In genomic region chr12:108414932-108415331, GRCm38 (mm10) we compare ENCODE assay signal across 27 mouse cellular contexts. TPM values are rescaled to one million over a fixed set of nuclear protein-coding genes. Genes with fewer than 3 reads are reported as not detected.
"Had no signal": no experiment of that assay in that cellular context is flagged by ENCODE, and none has a peak within 500 bp of the region (broad histone marks: within the 10 kb centered on the region; RNA-seq: fewer than 3 reads in every experiment).

No protein-coding gene starts in this region.

- H3K27me3 ChIP-seq: heart, embryonic 12.5 days; intestine, embryonic 15.5 days; limb, embryonic 12.5 days; liver, embryonic 15.5 days had no signal

- H3K4me2 ChIP-seq: heart, embryonic 12.5 days; hindbrain, embryonic 14.5 days; intestine, embryonic 15.5 days; limb, embryonic 12.5 days; liver, embryonic 11.5 days; liver, embryonic 13.5 days; liver, embryonic 15.5 days had no signal

- H3K4me3 ChIP-seq: gastrocnemius, adult 2 months; heart, embryonic 10.5 days; heart, embryonic 12.5 days; hindbrain, embryonic 10.5 days; intestine, embryonic 15.5 days; layer of hippocampus, adult 2 months; left cerebral cortex, adult 2 months; limb, embryonic 10.5 days; limb, embryonic 12.5 days; liver, embryonic 13.5 days; liver, embryonic 15.5 days had no signal

- ATAC-seq: inflammation-experienced regulatory T-cells, adult 6 months; intestine, embryonic 15.5 days; intestine, postnatal 0 days had no signal

- DNase-seq: gastrocnemius, adult 2 months; gastrocnemius, postnatal 10 days; gastrocnemius, postnatal 25 days; heart, adult 18-20 months; heart, postnatal 10 days; heart, postnatal 4 days; kidney, adult 18-20 months; kidney, adult 8-10 months; kidney, postnatal 10 days; kidney, postnatal 25 days; kidney, postnatal 4 days; liver; liver, embryonic 13.5 days had no signal

- H3K27ac ChIP-seq: gastrocnemius, adult 2 months; heart, embryonic 10.5 days; hindbrain, embryonic 10.5 days; hindbrain, embryonic 14.5 days; intestine, embryonic 15.5 days; layer of hippocampus, adult 2 months; left cerebral cortex, adult 2 months; limb, embryonic 10.5 days; limb, embryonic 12.5 days; liver, embryonic 13.5 days; liver, embryonic 15.5 days had no signal

- H3K4me1 ChIP-seq: intestine, embryonic 15.5 days; liver, embryonic 13.5 days; liver, embryonic 15.5 days had no signal

- H3K36me3 ChIP-seq: heart, embryonic 10.5 days; heart, embryonic 12.5 days; hindbrain, embryonic 10.5 days; intestine, embryonic 15.5 days; limb, embryonic 10.5 days; limb, embryonic 12.5 days; liver, embryonic 13.5 days; liver, embryonic 15.5 days had no signal

- H3K9ac ChIP-seq: heart, embryonic 12.5 days; hindbrain, embryonic 14.5 days; intestine, embryonic 15.5 days; limb, embryonic 12.5 days; liver, embryonic 13.5 days; liver, embryonic 15.5 days had no signal

- H3K9me3 ChIP-seq: heart, embryonic 10.5 days; heart, embryonic 12.5 days; hindbrain, embryonic 10.5 days; intestine, embryonic 15.5 days; limb, embryonic 10.5 days; limb, embryonic 12.5 days; liver, embryonic 13.5 days; liver, embryonic 15.5 days had no signal

RNA-seq across cellular contexts. Expression of gene Eml1, which starts 44.2 kb away (rescaled TPM):
- total RNA-seq: granulocyte monocyte progenitor cell, adult 5-6 weeks had no signal
- polyA plus RNA-seq: inflammation-experienced regulatory T-cells, adult 6 months had no signal
